Mouse (Mus musculus): ENCODE measurements at regions not wholly inside any gene's neighbourhood (a gene's known extent, or its start where the extent isn't known, plus 50 kb on each side); places are given as distances from the start of the nearest gene placed in this dataset.
"Not testable (repeated sequence)": the region's sequence is repeated elsewhere in the genome, so short reads cannot be mapped to it uniquely, and the experiment has no call there.

- no peak for DNase-seq (ENCODE audit: low read depth)
These were observed 321.0 kb upstream of the Klf6 start for GRCm38 (mm10) chr13:5540321-5540720.

GRCm38 (mm10) chr13:5545521-5545920 lies 315.8 kb upstream of the Klf6 start:
- DNase-seq (ENCODE audit: low read depth): no peak

- no peak for DNase-seq (ENCODE audit: low read depth)
These were observed 315.3 kb upstream of the Klf6 start for GRCm38 (mm10) chr13:5546011-5546410.

- no peak for DNase-seq (ENCODE audit: low read depth)
These were observed 314.3 kb upstream of the Klf6 start for GRCm38 (mm10) chr13:5546937-5547336.

DNA sequence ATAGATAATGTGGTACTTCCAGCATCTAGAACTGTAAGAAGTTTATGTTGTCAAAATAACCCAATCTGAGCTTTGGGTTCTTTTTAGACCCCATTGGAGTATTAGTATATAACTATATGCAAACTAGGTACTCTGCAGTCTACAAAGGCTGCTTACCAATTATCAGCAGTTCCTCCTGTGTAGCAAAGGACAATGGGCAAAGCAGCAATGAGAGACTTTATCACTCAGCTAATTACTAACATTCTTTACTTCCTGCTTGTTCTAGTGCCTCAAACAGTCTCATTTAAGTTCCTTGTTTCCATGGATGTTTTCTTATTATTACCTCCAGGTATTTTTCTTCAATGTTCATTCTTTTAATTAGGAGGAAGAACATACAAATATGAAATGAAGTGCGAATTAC lies 312.5 kb upstream of the Klf6 start:
- no peak for DNase-seq (ENCODE audit: low read depth)

DNA sequence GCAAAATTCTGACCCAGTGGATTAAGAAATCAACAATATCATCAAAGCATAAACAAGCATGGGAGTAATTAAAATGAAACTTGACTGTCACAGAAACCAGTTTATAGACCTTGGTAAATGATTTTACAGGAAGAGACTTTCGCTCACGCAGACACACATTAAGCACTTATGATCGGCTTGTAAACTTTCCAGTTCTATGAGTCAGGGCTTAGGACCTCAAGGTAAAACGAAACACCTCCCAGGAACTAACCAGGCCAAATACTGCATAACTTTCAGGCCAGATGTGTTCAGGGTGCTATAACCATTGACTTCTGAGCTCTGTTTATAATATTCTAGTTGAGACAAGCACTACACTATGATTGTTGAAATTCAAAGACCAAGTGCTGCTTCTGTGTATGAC lies 312.1 kb upstream of the Klf6 start:
- no peak for DNase-seq (ENCODE audit: low read depth)

GRCm38 (mm10) chr13:5549747-5550146 lies 311.5 kb upstream of the Klf6 start:
- no peak for DNase-seq (ENCODE audit: low read depth)

DNA sequence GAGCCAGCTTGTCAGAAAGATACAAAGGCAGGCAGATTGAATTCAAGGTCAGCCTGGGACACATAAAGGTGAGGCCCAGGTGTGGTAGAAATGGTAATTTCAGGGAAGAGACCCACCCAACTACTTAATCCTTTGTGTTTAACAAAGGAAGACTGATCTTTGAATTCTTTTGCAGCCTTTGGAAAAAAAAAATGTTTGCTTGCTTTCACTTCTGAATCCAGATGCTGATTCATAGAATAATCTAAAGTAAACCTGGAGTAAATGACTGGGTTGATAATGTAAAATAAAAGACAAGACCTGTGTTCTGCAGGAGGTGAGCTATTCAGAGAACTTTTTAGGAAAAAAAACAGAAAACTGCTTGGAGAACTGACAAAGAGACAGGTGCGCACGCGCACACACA lies 310.9 kb upstream of the Klf6 start:
- no peak for DNase-seq (ENCODE audit: low read depth)

- DNase-seq (ENCODE audit: low read depth): no peak
These were observed 310.2 kb upstream of the Klf6 start for GRCm38 (mm10) chr13:5551131-5551530.

GRCm38 (mm10) chr13:5553461-5553860 lies 307.8 kb upstream of the Klf6 start:
- DNase-seq (ENCODE audit: low read depth): no peak

DNA sequence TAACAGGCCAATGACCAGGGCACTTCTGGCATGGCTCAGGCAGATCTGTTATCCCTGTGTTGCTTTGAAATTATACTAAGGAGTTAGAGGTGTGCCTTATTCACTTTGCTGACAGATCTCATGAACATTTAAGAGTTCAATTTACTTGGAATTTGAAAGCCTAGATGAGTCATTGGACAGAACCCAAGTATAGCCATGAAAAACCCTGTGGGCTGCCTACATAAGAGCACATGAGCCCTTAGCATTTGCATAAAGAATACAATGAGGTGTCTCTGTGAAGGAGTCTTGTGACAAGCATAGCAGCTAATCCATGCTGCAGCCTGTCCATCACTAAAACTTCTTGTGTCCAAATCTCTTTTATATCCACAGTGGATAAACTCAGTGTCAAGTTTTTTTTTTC lies 303.2 kb upstream of the Klf6 start:
- DNase-seq (ENCODE audit: low read depth): no peak

GRCm38 (mm10) chr13:5566479-5566878 lies 294.8 kb upstream of the Klf6 start:
- DNase-seq (ENCODE audit: low read depth): no peak

GRCm38 (mm10) chr13:5566896-5567295 lies 294.4 kb upstream of the Klf6 start:
- no peak for DNase-seq (ENCODE audit: low read depth)

DNA sequence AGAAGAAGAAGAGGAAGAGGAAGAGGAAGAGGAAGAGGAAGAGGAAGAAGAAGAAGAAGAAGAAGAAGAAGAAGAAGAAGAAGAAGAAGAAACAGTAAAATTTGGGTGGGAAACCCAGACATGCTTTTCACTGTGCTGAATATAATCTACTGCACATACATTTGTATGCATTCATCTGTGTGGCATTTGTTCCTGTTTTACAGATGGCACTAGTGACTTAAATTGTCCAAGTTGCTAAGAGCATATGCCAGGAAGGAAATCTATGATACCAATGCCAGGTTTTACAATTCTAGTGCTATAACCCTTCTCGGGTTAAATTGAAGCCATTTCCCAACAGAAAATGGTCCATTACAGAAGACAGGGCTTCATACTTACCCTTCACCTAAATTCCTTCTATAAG lies 291.7 kb upstream of the Klf6 start:
- no peak for DNase-seq (ENCODE audit: low read depth)

- no peak for DNase-seq (ENCODE audit: low read depth)
These were observed 290.9 kb upstream of the Klf6 start for GRCm38 (mm10) chr13:5570386-5570785.

- no peak for DNase-seq (ENCODE audit: low read depth)
These were observed 284.7 kb upstream of the Klf6 start for GRCm38 (mm10) chr13:5576568-5576967.

DNA sequence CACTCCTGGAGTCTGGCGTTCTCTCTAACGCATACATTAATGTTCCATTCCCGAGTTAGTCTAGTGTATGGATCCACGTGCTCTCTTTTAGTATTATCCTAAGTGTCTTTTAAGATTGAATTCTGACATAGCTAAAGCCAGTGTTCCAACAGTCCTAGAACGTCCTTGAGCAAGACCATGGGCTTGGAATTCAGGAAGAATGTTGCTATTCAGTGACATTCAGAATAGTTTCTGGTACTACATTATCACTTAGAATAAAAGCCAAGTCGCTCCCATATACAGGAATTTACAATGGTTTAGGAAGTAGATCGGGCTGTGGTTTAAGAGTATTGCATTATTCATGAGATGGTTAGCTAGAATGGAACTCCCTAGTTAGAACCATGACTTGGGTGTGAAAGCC lies 277.6 kb upstream of the Klf6 start:
- not testable (repeated sequence) for DNase-seq (ENCODE audit: low read depth)

DNA sequence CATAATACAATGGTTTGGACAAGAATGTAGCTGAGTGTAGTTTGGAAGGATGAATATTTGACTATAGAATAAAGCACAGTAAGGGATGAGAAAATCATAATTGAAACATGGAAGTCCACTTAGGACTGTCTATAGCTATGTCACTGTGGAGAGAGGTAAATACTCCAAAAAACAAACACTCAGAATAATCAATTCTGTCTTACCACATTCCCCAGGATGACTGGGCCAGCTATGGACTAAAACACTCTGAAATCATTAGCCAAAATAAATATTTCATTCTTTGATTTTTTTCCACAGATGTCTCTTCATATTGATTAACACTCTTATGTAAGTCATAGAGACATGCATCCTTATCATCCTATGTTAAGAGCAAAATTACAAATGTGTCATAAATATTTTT lies 274.1 kb upstream of the Klf6 start:
- DNase-seq (ENCODE audit: low read depth): no peak

DNA sequence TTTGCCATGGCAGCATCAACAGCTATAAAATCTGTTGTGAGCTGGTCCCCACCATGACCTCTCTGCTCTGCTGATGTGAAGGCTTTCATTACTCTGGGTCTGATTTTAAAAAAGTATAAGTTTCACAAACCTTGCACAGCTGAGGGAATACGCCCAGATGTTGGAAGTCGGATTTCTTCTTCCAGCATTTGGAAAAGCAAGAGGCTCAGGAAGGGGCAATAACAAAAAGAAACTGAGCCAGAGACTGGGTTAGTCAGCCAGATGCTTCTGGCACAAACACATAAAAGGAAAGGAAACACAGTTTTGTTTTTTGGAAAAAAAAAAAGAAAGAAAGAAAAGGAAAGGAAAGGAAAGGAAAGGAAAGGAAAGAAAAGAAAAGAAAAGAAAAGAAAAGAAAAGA lies 270.0 kb upstream of the Klf6 start:
- DNase-seq (ENCODE audit: low read depth): no peak

DNA sequence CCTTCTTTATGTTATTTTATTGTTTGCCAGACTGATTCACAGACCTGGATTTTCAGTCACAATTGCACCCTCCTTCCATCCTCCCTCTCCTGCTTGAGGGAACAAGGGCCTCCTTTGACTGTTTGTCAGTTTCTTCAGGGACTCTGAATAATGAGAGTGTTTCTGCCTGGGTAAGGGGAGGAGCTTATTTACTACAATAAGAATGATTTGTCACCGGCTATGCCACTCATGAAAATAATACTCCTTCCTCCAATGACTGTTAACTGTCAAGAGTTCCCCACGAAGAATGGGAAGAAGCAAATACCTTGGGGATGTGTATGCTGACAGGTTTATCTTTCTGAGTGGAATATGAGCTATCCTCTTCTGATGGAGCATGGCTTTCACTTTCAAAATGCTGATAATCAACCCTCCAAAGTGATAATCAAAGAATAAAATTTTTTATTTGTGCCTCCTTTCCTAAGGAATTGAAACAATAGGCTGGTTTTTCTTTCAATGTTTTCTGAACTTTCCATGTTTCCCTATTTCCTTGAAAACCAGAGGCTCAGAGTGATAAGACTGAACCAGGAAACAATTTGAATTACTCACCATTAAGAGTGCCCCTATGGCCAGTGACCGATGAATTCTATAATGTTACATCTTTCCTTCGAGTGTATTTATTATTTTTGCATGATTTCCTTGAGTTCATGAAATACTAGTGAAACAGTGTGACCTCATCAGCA lies 269.3 kb upstream of the Klf6 start:
- DNase-seq (ENCODE audit: low read depth): no peak

- no peak for DNase-seq (ENCODE audit: low read depth)
These were observed 268.7 kb upstream of the Klf6 start for GRCm38 (mm10) chr13:5592556-5593061.

GRCm38 (mm10) chr13:5601648-5602047 lies 259.6 kb upstream of the Klf6 start:
- no peak for DNase-seq (ENCODE audit: low read depth)

- DNase-seq (ENCODE audit: low read depth): no peak
These were observed 257.2 kb upstream of the Klf6 start for GRCm38 (mm10) chr13:5603905-5604596.

DNA sequence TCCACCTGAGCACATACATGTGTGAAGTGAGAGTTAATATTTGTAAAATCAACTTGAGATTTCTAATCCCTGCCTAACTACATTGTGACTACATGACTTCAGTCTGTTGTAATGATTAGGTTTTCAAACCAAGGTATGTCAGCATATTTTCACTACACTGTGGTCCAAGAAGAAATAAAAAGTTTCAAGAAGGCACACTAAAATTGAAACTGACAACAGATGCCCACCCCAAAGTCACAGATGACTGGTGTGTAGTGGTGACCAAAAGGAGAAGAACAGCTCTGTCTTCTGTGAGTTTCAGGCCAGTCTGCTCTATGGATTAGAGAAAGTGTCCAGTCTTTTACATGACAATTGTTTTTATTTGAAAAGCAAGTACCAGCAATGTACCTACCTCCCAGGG lies 255.9 kb upstream of the Klf6 start:
- DNase-seq (ENCODE audit: low read depth): no peak

Data from c-Kit-positive CD71-negative TER-119-negative erythroid progenitor cells, embryonic 14.5 days (primary cell).